22 mouse cellular contexts compared by ENCODE assay signal in genomic region chr1:42788413-42788812, GRCm38 (mm10).
"Had no signal": no experiment of that assay in that cellular context is flagged by ENCODE, and none has a peak within 500 bp of the region (broad histone marks: within the 10 kb centered on the region; RNA-seq: fewer than 3 reads in every experiment).

No protein-coding gene starts in this region.

- H3K4me1 ChIP-seq: limb, embryonic 10.5 days; limb, embryonic 13.5 days; liver, embryonic 12.5 days; liver, embryonic 15.5 days; lung, embryonic 15.5 days; megakaryocyte, embryonic 14.5 days had no signal

- H3K27ac ChIP-seq: limb, embryonic 10.5 days; limb, embryonic 13.5 days; liver, embryonic 12.5 days; liver, embryonic 15.5 days; lung, embryonic 15.5 days; midbrain, embryonic 10.5 days; stomach, postnatal 0 days had no signal

- H3K36me3 ChIP-seq: limb, embryonic 10.5 days; limb, embryonic 13.5 days; liver, embryonic 12.5 days; liver, embryonic 15.5 days; lung, embryonic 15.5 days; midbrain, embryonic 10.5 days had no signal

- DNase-seq: kidney, adult 18-20 months; kidney, adult 9 months; kidney, postnatal 10 days; liver; lung, adult 18-20 months; lung, postnatal 10 days; lung, postnatal 36 days; midbrain, embryonic 14.5 days; right cerebral cortex, adult 18-20 months; right cerebral cortex, postnatal 14 days; right cerebral cortex, postnatal 4 days; thymus, adult 2 months; thymus, postnatal 14 days; thymus, postnatal 4 days had no signal

- H3K9me3 ChIP-seq: limb, embryonic 10.5 days; liver, embryonic 12.5 days; liver, embryonic 15.5 days; lung, embryonic 15.5 days had no signal

- H3K4me3 ChIP-seq: limb, embryonic 10.5 days; limb, embryonic 13.5 days; liver, embryonic 12.5 days; liver, embryonic 15.5 days; lung, embryonic 15.5 days; midbrain, embryonic 10.5 days had no signal

- H3K27me3 ChIP-seq: limb, embryonic 13.5 days; liver, embryonic 12.5 days; liver, embryonic 15.5 days; lung, embryonic 15.5 days; megakaryocyte, embryonic 14.5 days had no signal
